Mouse (Mus musculus) liver, embryonic 11.5 days (tissue): ENCODE data around the gene Fez2. TPM values are rescaled to one million over a fixed set of nuclear protein-coding genes. Genes with fewer than 3 reads are reported as not detected.

Experiments used
- ATAC-seq: fragments of 200-750 bp; cut with Nextera tagmentation; replicated peaks from 2 replicates; pipeline ENCODE4 v1.8.0; 2017; ENCODE audit warnings: moderate number of reproducible peaks, mild to moderate bottlenecking, moderate TSS enrichment, moderate library complexity; ENCODE audit not compliant: low FRiP score
- DNase-seq: peaks from one replicate; pipeline ENCODE4 v3.0.0-alpha.2; 2017; ENCODE audit warnings: low spot score
- H3K27ac ChIP-seq: fragments of 300-500 bp; sonication (generic); 2 replicates; pipeline ENCODE4 v1.5.1; 2014; ENCODE audit warnings: mild to moderate bottlenecking, low read depth, low read length, control low read depth
- H3K27me3 ChIP-seq: fragments of 300-500 bp; sonication (generic); replicated peaks from 2 replicates; pipeline ENCODE4 v1.6.1; 2014; ENCODE audit warnings: low read length, mixed read lengths; ENCODE audit not compliant: control insufficient read depth, insufficient read depth
- H3K36me3 ChIP-seq: fragments of 300-500 bp; sonication (generic); 2 replicates; pipeline ENCODE4 v1.6.1; 2014; ENCODE audit warnings: mild to moderate bottlenecking, low read length, moderate library complexity, mixed read lengths; ENCODE audit not compliant: control insufficient read depth, insufficient read depth
- H3K4me1 ChIP-seq: fragments of 300-500 bp; sonication (generic); replicated peaks from 2 replicates; pipeline ENCODE4 v1.6.1; 2014; ENCODE audit warnings: low read length, mixed read lengths; ENCODE audit not compliant: control insufficient read depth, insufficient read depth
- H3K4me2 ChIP-seq: fragments of 300-500 bp; sonication (generic); 2 replicates; pipeline ENCODE4 v1.6.1; 2014; ENCODE audit warnings: mild to moderate bottlenecking, control low read depth, moderate library complexity
- H3K4me3 ChIP-seq: fragments of 300-500 bp; sonication (generic); 2 replicates; pipeline ENCODE4 v1.5.1; 2014; ENCODE audit warnings: low read depth, low read length, control low read depth
- H3K9ac ChIP-seq: fragments of 300-500 bp; sonication (generic); 2 replicates; pipeline ENCODE4 v1.6.1; 2014; ENCODE audit warnings: low read depth, low read length, control low read depth
- H3K9me3 ChIP-seq: fragments of 300-500 bp; sonication (generic); 2 replicates; pipeline ENCODE4 v1.6.1; 2016; ENCODE audit warnings: low read length, inconsistent platforms, mixed read lengths; ENCODE audit not compliant: control insufficient read depth
- WGBS: fragments of 180-500 bp; shearing (Covaris S2); extraction: QIAGEN DNeasy Blood & Tissue Kit; methylation state at CpG from one replicate; pipeline ENCODE4 v1.1.7; 2014; 5-methylcytosine and 5-hydroxymethylcytosine counted together
- polyA plus RNA-seq: library from polyadenylated mRNA; unstranded; fragments of >200 nt; fragmentation: Nextera tagmentation; extraction: Ambion mirVana; gene quantifications from 2 replicates; pipeline ENCODE4 v1.2.1, GENCODE M21; 2014

The Fez2 gene
- polyA plus RNA-seq, 1 experiment from 2014 or later, result 30.9 TPM

- no peak for ATAC-seq
- H3K4me1 ChIP-seq, result peaks cover 29% of the 10 kb centered on the region
- H3K4me2 ChIP-seq, result no peak overlapping the region
- H3K4me3 ChIP-seq, result no peak overlapping the region
- no peak overlapping the region for H3K27ac ChIP-seq
- no peak overlapping the region for H3K9ac ChIP-seq
- no peaks in the 10 kb centered on the region for H3K36me3 ChIP-seq
- DNase-seq, result no peak
- no peaks in the 10 kb centered on the region for H3K9me3 ChIP-seq
- H3K27me3 ChIP-seq, result no peaks in the 10 kb centered on the region
- WGBS, result 67% methylated on average over 8 of the region's 8 CpGs
Observed at GRCm38 (mm10) chr17:78331438-78331837, 86.5 kb downstream of the Fez2 start.

GRCm38 (mm10) chr17:78328287-78328686 lies 89.7 kb downstream of the Fez2 start:
- H3K4me3 ChIP-seq, result no peak overlapping the region
- no peak overlapping the region for H3K9ac ChIP-seq
- peaks cover 33% of the 10 kb centered on the region for H3K4me1 ChIP-seq
- peak overlapping the region; percentile 71 for H3K27ac ChIP-seq
- H3K4me2 ChIP-seq, result peak overlapping the region; percentile 51
- no peaks in the 10 kb centered on the region for H3K36me3 ChIP-seq
- ATAC-seq (peak; percentile 94), DNase-seq (no peak)
- H3K9me3 ChIP-seq, result no peaks in the 10 kb centered on the region
- 11% methylated on average over 3 of the region's 3 CpGs for WGBS
- H3K27me3 ChIP-seq, result no peaks in the 10 kb centered on the region

DNA sequence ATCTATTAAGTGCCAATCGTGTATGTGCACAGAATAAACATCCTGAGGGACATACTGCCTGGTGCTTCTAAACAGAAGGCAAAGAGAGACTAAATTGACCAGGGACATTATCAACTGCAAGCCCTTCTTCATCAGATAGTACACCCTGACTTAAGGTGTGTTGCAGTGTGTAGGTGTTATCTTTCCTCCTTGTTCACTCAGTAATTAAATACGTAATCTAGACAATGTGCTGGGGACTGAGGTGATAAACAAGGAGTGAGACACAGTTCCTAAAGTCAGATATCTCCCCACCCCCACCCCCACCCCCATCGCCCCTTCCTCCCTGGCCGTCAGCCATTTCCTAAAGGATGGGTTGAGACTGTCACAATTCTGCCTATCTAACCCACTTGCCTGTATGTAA lies 90.8 kb downstream of the Fez2 start:
- Histone ChIP-seq H3K4me2 (peak overlapping the region; percentile 31; the same call in 1 of the 2 replicates), H3K4me1 (peaks cover 33% of the 10 kb centered on the region), H3K4me3 (no peak overlapping the region), H3K27ac (peak overlapping the region; percentile 64; the same call in 1 of the 2 replicates), H3K27me3 (no peaks in the 10 kb centered on the region), H3K9me3 (no peaks in the 10 kb centered on the region), H3K9ac (no peak overlapping the region), H3K36me3 (no peaks in the 10 kb centered on the region)
- DNase-seq (no peak), ATAC-seq (peak; percentile 44)
- 30% methylated on average over 4 of the region's 4 CpGs for WGBS

- Histone ChIP-seq H3K4me3 (no peak overlapping the region), H3K36me3 (no peaks in the 10 kb centered on the region), H3K9ac (no peak overlapping the region), H3K4me1 (peaks cover 34% of the 10 kb centered on the region), H3K4me2 (no peak overlapping the region), H3K9me3 (no peaks in the 10 kb centered on the region), H3K27me3 (no peaks in the 10 kb centered on the region), H3K27ac (peak overlapping the region; percentile 64; the same call in 1 of the 2 replicates)
- no peak for ATAC-seq
- no peak for DNase-seq
- 56% methylated on average over 2 of the region's 2 CpGs for WGBS
Observed at GRCm38 (mm10) chr17:78326381-78326780, 91.6 kb downstream of the Fez2 start.

GRCm38 (mm10) chr17:78325761-78326332 lies 92.1 kb downstream of the Fez2 start:
- Histone ChIP-seq H3K9me3 (no peaks in the 10 kb centered on the region), H3K4me3 (no peak overlapping the region), H3K4me2 (no peak overlapping the region), H3K9ac (no peak overlapping the region), H3K27ac (peak overlapping the region; percentile 41; the same call in 1 of the 2 replicates), H3K36me3 (no peaks in the 10 kb centered on the region), H3K4me1 (peaks cover 40% of the 10 kb centered on the region), H3K27me3 (no peaks in the 10 kb centered on the region)
- WGBS, result 79% methylated on average over 7 of the region's 7 CpGs
- DNase-seq, result no peak
- ATAC-seq, result no peak

- H3K4me3 ChIP-seq, result no peak overlapping the region
- H3K4me1 ChIP-seq, result peaks cover 28% of the 10 kb centered on the region
- no peak for DNase-seq
- H3K36me3 ChIP-seq, result no peaks in the 10 kb centered on the region
- H3K27me3 ChIP-seq, result no peaks in the 10 kb centered on the region
- no peak overlapping the region for H3K27ac ChIP-seq
- no peak overlapping the region for H3K9ac ChIP-seq
- no peak for ATAC-seq
- H3K9me3 ChIP-seq, result no peaks in the 10 kb centered on the region
- no peak overlapping the region for H3K4me2 ChIP-seq
- 66% methylated on average over 18 of the region's 18 CpGs for WGBS
Observed at GRCm38 (mm10) chr17:78322369-78323335, 95.3 kb downstream of the Fez2 start.

DNA sequence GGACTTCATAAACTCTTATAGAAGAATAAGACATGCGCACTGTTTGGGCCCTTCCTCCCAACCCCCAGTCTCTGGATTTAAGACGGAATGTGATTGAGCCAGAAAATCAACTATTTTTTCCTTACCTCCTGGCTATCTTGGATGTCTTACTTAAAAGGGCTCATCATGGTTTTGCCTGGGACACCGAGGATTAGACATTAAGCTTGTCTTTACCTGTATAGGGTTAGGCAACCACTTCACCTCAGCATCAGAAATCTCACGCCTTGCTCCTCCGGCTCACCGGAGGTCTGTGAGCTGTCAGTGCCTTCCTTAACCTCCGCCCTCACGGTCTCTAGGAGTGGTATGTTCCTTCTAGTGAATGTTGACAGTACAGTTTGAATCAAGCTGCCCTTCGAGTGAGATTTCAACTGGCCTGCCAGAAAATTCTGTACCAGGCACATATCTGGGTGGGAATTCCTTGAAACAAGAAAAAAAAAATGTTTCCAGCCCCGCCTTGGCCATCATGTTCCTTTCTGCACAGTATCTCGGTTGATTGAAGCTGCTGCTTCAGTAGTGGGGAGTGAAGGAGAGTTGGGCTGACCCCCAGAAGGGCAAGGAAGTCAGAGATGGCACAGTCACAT lies 96.6 kb downstream of the Fez2 start:
- Histone ChIP-seq H3K9me3 (no peaks in the 10 kb centered on the region), H3K4me3 (no peak overlapping the region), H3K4me2 (no peak overlapping the region), H3K9ac (no peak overlapping the region), H3K27ac (no peak overlapping the region), H3K4me1 (peaks cover 16% of the 10 kb centered on the region), H3K27me3 (no peaks in the 10 kb centered on the region), H3K36me3 (no peaks in the 10 kb centered on the region)
- no peak for DNase-seq
- ATAC-seq, result no peak
- 76% methylated on average over 11 of the region's 11 CpGs for WGBS
